Mouse (Mus musculus) intestine, postnatal 0 days (tissue): ENCODE data around the gene Olfr395. TPM values are rescaled to one million over a fixed set of nuclear protein-coding genes. Genes with fewer than 3 reads are reported as not detected.
"Not testable (repeated sequence)": the region's sequence is repeated elsewhere in the genome, so short reads cannot be mapped to it uniquely, and the experiment has no call there.

ENCODE experiments used
- ATAC-seq: fragments of 200-750 bp; cut with Nextera tagmentation; 2 replicates; pipeline ENCODE4 v1.8.0; 2017; ENCODE audit warnings: mild to moderate bottlenecking, moderate TSS enrichment, moderate library complexity
- H3K27ac ChIP-seq: fragments of 300-500 bp; sonication (generic); 2 replicates; pipeline ENCODE4 v1.5.1; 2014; ENCODE audit warnings: mild to moderate bottlenecking, low read depth, low read length, moderate library complexity
- H3K27me3 ChIP-seq: fragments of 300-500 bp; sonication (generic); replicated peaks from 2 replicates; pipeline ENCODE4 v1.6.1; 2014; ENCODE audit warnings: low read length, mixed read lengths; ENCODE audit not compliant: control insufficient read depth, insufficient read depth
- H3K36me3 ChIP-seq: fragments of 300-500 bp; sonication (generic); 2 replicates; pipeline ENCODE4 v1.6.1; 2014; ENCODE audit warnings: mild to moderate bottlenecking, moderate library complexity; ENCODE audit not compliant: control insufficient read depth, insufficient read depth
- H3K4me1 ChIP-seq: fragments of 300-500 bp; sonication (generic); replicated peaks from 2 replicates; pipeline ENCODE4 v1.6.1; 2014; ENCODE audit warnings: antibody characterized with exemption, low read length, mixed read lengths; ENCODE audit not compliant: control insufficient read depth, insufficient read depth
- H3K4me2 ChIP-seq: fragments of 300-500 bp; sonication (generic); replicated peaks from 2 replicates; pipeline ENCODE4 v1.6.1; 2014; ENCODE audit warnings: low read depth, mild to moderate bottlenecking, moderate library complexity
- H3K4me3 ChIP-seq: fragments of 300-500 bp; sonication (generic); 2 replicates; pipeline ENCODE4 v1.5.1; 2014; ENCODE audit warnings: low read depth, low read length
- H3K9ac ChIP-seq: fragments of 300-500 bp; sonication (generic); 2 replicates; pipeline ENCODE4 v1.6.1; 2014; ENCODE audit warnings: mild to moderate bottlenecking, low read depth, low read length
- H3K9me3 ChIP-seq: fragments of 300-500 bp; sonication (generic); 2 replicates; pipeline ENCODE4 v1.6.1; 2016; ENCODE audit warnings: mixed run types; ENCODE audit not compliant: control insufficient read depth
- CTCF ChIP-seq: sonication (generic); IDR thresholded peaks from 2 replicates; pipeline ENCODE4 v1.5.1; 2016; ENCODE audit warnings: low read depth, mild to moderate bottlenecking, control low read depth, antibody characterized with exemption, moderate library complexity
- WGBS: fragments of 180-500 bp; shearing (Covaris S2); extraction: QIAGEN DNeasy Blood & Tissue Kit; methylation state at CpG from one replicate; pipeline ENCODE4 v1.1.7; 2014; 5-methylcytosine and 5-hydroxymethylcytosine counted together
- polyA plus RNA-seq: library from polyadenylated mRNA; unstranded; fragments of >200 nt; fragmentation: Nextera tagmentation; extraction: Ambion mirVana; gene quantifications from 2 replicates; pipeline ENCODE4 v1.2.1, GENCODE M21; 2015

The Olfr395 gene
- polyA plus RNA-seq = not detected in 2 replicates

GRCm38 (mm10) chr11:73909199-73909598, at the start of gene Olfr395:
Gene Olfr395, minus strand, starts transcription at chr11:73909299.
- H3K4me3 ChIP-seq, H3K27ac ChIP-seq, H3K9me3 ChIP-seq, ATAC-seq, H3K36me3 ChIP-seq, H3K9ac ChIP-seq, H3K4me1 ChIP-seq, H3K4me2 ChIP-seq, H3K27me3 ChIP-seq: not testable (repeated sequence)
- 82% methylated on average over 4 of the region's 4 CpGs for WGBS

GRCm38 (mm10) chr11:73936377-73936776, 27.3 kb upstream of the Olfr395 start, which contains the start of gene Olfr23:
Gene Olfr23, plus strand, starts transcription at chr11:73936677.
- Histone ChIP-seq H3K36me3 (no peaks in the 10 kb centered on the region), H3K27me3 (no peaks in the 10 kb centered on the region), H3K9ac (no peak within 1 kb of the TSS), H3K4me2 (no peak within 1 kb of the TSS), H3K27ac (no peak within 1 kb of the TSS), H3K4me1 (no peaks in the 10 kb centered on the region), H3K4me3 (no peak within 1 kb of the TSS), H3K9me3 (no peaks in the 10 kb centered on the region)
- TF ChIP-seq CTCF = no peak
- ATAC-seq = no peak

GRCm38 (mm10) chr11:73890671-73891070, 18.4 kb downstream of the Olfr395 start, which contains the start of gene Olfr394:
Gene Olfr394, minus strand, starts transcription at chr11:73890771.
- Histone ChIP-seq H3K4me3 (no peak within 1 kb of the TSS), H3K4me1 (no peaks in the 10 kb centered on the region), H3K27me3 (no peaks in the 10 kb centered on the region), H3K36me3 (no peaks in the 10 kb centered on the region), H3K9me3 (no peaks in the 10 kb centered on the region), H3K27ac (no peak within 1 kb of the TSS), H3K4me2 (no peak within 1 kb of the TSS), H3K9ac (no peak within 1 kb of the TSS)
- 82% methylated on average over 1 of the region's 1 CpGs for WGBS
- no peak for TF ChIP-seq CTCF
- ATAC-seq = no peak

Other genes with a start within 250 kb of the Olfr395 start
- not detected in 2 replicates for gene Zfp735, start 220.5 kb downstream of the Olfr395 start, polyA plus RNA-seq
- not detected in 2 replicates for gene Olfr389, start 128.6 kb downstream of the Olfr395 start, polyA plus RNA-seq
- gene Olfr390, start 126.3 kb downstream of the Olfr395 start, polyA plus RNA-seq = not detected in 2 replicates
- gene Olfr391-ps, start 106.2 kb downstream of the Olfr395 start, polyA plus RNA-seq = not detected in 2 replicates
- not detected in 2 replicates for gene Olfr392, start 92.2 kb downstream of the Olfr395 start, polyA plus RNA-seq
- gene Olfr393, start 57.8 kb downstream of the Olfr395 start, polyA plus RNA-seq = not detected in 2 replicates
- gene Olfr394, start 18.5 kb downstream of the Olfr395 start, polyA plus RNA-seq = not detected in 2 replicates
- not detected in 2 replicates for gene Olfr23, start 27.4 kb upstream of the Olfr395 start, polyA plus RNA-seq
- gene Olfr397, start 51.5 kb upstream of the Olfr395 start, polyA plus RNA-seq = not detected in 2 replicates
- not detected in 2 replicates for gene Olfr398, start 81.1 kb upstream of the Olfr395 start, polyA plus RNA-seq
- gene Olfr139, start 147.3 kb upstream of the Olfr395 start, polyA plus RNA-seq = not detected in 2 replicates
- gene Olfr399, start 147.3 kb upstream of the Olfr395 start, polyA plus RNA-seq = not detected in 2 replicates
- not detected in 2 replicates for gene Zfp616, start 160.7 kb upstream of the Olfr395 start, polyA plus RNA-seq
- not detected in 2 replicates for gene Olfr401, start 204.4 kb upstream of the Olfr395 start, polyA plus RNA-seq
- not detected in 2 replicates for gene Olfr402, start 244.2 kb upstream of the Olfr395 start, polyA plus RNA-seq